Mouse (Mus musculus) stomach, postnatal 0 days (tissue): Measurements from ENCODE around the gene Socs7. TPM values are rescaled to one million over a fixed set of nuclear protein-coding genes. Genes with fewer than 3 reads are reported as not detected.
A peak's percentile ranks its signal among the peaks of the same experiment; 100 is the strongest.
"Not testable (repeated sequence)": the region's sequence is repeated elsewhere in the genome, so short reads cannot be mapped to it uniquely, and the experiment has no call there.

Source experiments
- ATAC-seq: fragments of 200-750 bp; cut with Nextera tagmentation; 2 replicates; pipeline ENCODE4 v1.8.0; 2017; ENCODE audit not compliant: low FRiP score, low TSS enrichment
- DNase-seq: peaks from one replicate; pipeline ENCODE4 v3.0.0-alpha.2; 2016; ENCODE audit warnings: low spot score
- H3K27ac ChIP-seq: fragments of 300-500 bp; sonication (generic); replicated peaks from 2 replicates; pipeline ENCODE4 v1.5.1; 2014; ENCODE audit warnings: mild to moderate bottlenecking, control low read depth
- H3K27me3 ChIP-seq: fragments of 300-500 bp; sonication (generic); 2 replicates; pipeline ENCODE4 v1.6.1; 2014; ENCODE audit warnings: low read length; ENCODE audit not compliant: control insufficient read depth, insufficient read depth
- H3K36me3 ChIP-seq: fragments of 300-500 bp; sonication (generic); 2 replicates; pipeline ENCODE4 v1.6.1; 2014; ENCODE audit warnings: low read length, mixed read lengths; ENCODE audit not compliant: control insufficient read depth, insufficient read depth
- H3K4me1 ChIP-seq: fragments of 300-500 bp; sonication (generic); replicated peaks from 2 replicates; pipeline ENCODE4 v1.6.1; 2014; ENCODE audit warnings: antibody characterized with exemption; ENCODE audit not compliant: control insufficient read depth, insufficient read depth
- H3K4me2 ChIP-seq: fragments of 300-500 bp; sonication (generic); replicated peaks from 2 replicates; pipeline ENCODE4 v1.6.1; 2014; ENCODE audit warnings: low read depth, mild to moderate bottlenecking, control low read depth, moderate library complexity
- H3K4me3 ChIP-seq: fragments of 300-500 bp; sonication (generic); 2 replicates; pipeline ENCODE4 v1.5.1; 2014; ENCODE audit warnings: low read depth, low read length, control low read depth
- H3K9ac ChIP-seq: fragments of 300-500 bp; sonication (generic); 2 replicates; pipeline ENCODE4 v1.6.1; 2014; ENCODE audit warnings: mild to moderate bottlenecking, low read length, control low read depth, mixed read lengths
- H3K9me3 ChIP-seq: fragments of 300-500 bp; sonication (generic); 2 replicates; pipeline ENCODE4 v1.6.1; 2016; ENCODE audit warnings: low read length; ENCODE audit not compliant: control insufficient read depth
- CTCF ChIP-seq: IDR thresholded peaks from 2 replicates; pipeline ENCODE4 v1.5.1; 2016; ENCODE audit warnings: antibody characterized with exemption, low read depth, mild to moderate bottlenecking, moderate library complexity
- EP300 ChIP-seq: optimal IDR thresholded peaks from 2 replicates; pipeline ENCODE3; 2016; ENCODE audit warnings: antibody characterized with exemption
- WGBS: fragments of 180-500 bp; shearing (Covaris S2); extraction: QIAGEN DNeasy Blood & Tissue Kit; methylation state at CpG from one replicate; pipeline ENCODE4 v1.1.7; 2014; 5-methylcytosine and 5-hydroxymethylcytosine counted together
- polyA plus RNA-seq: library from polyadenylated mRNA; unstranded; fragments of >200 nt; fragmentation: Nextera tagmentation; extraction: Ambion mirVana; gene quantifications from 2 replicates; pipeline ENCODE4 v1.2.1, GENCODE M21; 2015

Gene Socs7
- polyA plus RNA-seq = 1.3 and 1.7 TPM in 2 replicates

DNA sequence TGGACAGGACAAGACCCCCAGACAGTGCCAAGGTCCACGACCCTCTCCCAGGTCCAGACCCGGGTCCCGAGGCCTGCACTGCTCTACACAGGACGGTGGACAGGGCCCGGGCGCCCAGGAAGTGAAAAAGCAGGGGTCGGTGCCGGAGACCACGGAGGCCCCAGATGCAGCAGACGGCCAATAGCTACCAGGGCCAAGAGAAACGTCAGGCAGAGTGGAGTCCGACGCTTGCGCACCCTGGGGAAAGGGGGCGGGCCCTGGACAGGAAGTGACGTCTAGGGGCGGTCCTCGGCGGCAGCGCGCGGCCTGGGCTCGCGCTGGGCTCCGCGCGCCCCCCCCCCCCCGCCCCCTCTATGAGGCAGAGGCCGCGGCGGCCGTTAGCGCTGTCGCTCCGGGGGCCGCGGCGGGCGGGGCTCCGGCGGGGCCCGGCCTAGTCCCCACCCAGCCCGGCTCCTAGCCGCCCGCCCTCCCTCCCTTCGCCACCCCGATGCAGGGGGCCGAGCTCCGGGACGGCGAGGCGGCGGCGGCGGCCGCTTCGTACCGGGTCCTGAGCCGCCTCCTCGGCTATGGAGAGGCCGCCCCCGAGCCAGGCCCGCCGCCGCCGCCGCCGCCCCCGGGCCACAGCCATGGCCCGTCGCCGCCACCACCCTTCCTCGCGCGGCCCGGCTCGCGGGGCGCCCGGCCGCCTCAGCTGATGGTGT, at the start of gene Socs7:
TSS of gene Socs7 (plus strand) at position 604 of the 701 bp plus-strand sequence.
- WGBS = under 1% methylated on average over 24 of the region's 81 CpGs
- DNase-seq (peak; percentile 96), ATAC-seq (peak; percentile 96)
- no peak for TF ChIP-seq EP300
- no peaks in the 10 kb centered on the region for H3K9me3 ChIP-seq
- H3K4me3 ChIP-seq = peak within 1 kb of the TSS; percentile 93
- H3K27ac ChIP-seq = peak within 1 kb of the TSS; percentile 86
- H3K9ac ChIP-seq = peak within 1 kb of the TSS; percentile 96
- no peaks in the 10 kb centered on the region for H3K36me3 ChIP-seq
- H3K27me3 ChIP-seq = no peaks in the 10 kb centered on the region
- H3K4me1 ChIP-seq = no peaks in the 10 kb centered on the region
- peak within 1 kb of the TSS; percentile 89 for H3K4me2 ChIP-seq

DNA sequence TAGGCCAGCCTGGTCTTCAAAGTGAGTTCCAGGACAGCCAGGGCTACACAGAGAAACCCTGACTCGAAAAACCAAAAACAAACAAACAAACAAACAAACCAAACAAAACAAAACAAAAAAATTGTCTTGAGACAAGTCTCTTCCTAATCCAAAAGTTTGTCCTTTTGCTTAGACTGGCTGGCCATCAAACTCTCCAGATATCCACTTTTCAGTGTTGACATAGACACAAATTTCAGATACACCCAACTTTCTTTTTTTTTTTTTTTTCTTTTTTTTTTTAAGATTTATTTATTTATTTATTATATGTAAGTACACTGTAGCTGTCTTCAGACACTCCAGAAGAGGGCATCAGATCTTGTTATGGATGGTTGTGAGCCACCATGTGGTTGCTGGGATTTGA, 49.5 kb upstream of the Socs7 start:
- not testable (repeated sequence) for H3K9ac ChIP-seq, H3K9me3 ChIP-seq, H3K27me3 ChIP-seq, H3K4me2 ChIP-seq, H3K4me3 ChIP-seq, DNase-seq, H3K27ac ChIP-seq, ATAC-seq, H3K36me3 ChIP-seq, H3K4me1 ChIP-seq
- 73% methylated on average over 1 of the region's 1 CpGs for WGBS

DNA sequence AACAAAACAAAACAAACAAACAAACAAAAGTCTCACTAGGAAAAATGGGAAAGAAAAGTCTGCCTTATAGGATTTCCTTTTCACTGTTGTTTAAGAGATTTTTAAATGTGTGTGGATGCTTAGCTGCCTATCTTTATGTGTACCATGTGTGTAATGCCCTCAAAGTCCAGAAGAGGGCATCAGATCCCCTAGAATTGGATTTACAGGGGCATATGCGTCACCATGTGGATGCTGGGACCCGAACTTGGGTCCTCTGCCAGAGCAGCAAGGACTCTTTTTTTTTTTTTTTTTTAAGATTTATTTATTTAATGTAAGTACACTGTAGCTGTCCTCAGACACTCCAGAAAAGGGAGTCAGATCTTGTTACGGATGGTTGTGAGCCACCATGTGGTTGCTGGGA, 48.2 kb upstream of the Socs7 start:
- Histone ChIP-seq H3K27ac (no peak overlapping the region), H3K27me3 (no peaks in the 10 kb centered on the region), H3K4me2 (no peak overlapping the region), H3K9me3 (no peaks in the 10 kb centered on the region), H3K36me3 (no peaks in the 10 kb centered on the region), H3K9ac (no peak overlapping the region), H3K4me1 (no peaks in the 10 kb centered on the region), H3K4me3 (no peak overlapping the region)
- TF ChIP-seq EP300 (no peak), CTCF (peak; percentile 57)
- DNase-seq (no peak), ATAC-seq (no peak)
- WGBS = 91% methylated on average over 3 of the region's 3 CpGs

DNA sequence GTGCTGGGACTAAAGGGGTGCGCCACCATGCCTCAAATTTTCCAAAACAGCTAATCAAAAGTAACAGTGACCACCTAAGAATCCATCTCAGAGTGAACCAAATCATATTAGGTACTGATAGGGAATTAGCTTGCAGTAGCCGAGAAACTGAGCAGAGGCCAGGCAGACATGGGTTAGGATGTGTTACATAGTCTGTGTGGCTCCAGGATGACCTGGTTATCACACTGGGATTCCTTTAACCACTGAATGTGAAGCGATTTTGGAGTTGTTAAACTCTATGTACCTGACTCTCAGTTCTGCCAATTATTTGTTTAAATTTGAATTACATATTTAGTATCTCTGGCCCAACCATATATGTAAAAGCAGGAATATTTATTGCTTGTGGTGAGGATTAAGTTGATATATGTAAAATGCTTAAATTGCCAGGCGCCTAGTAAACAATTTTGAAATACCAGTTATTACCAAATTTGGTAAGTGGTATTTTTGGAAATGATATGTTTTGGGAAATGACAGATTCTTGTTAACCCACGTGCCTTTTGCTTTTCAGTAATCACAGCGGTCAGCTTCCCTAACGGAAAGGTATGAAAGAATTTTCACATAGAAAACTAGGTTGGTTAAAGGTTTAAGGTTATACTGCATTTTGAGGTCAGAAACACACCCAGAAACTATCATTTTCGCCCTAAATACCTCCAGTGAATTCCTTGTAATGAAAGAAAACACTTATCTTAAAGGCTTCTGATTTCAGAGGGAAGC, 47.4 kb upstream of the Socs7 start:
- ATAC-seq = no peak
- peak overlapping the region; percentile 53 for H3K4me3 ChIP-seq
- no peak overlapping the region for H3K9ac ChIP-seq
- TF ChIP-seq CTCF (no peak), EP300 (no peak)
- no peaks in the 10 kb centered on the region for H3K27me3 ChIP-seq
- 36% methylated on average over 8 of the region's 8 CpGs for WGBS
- DNase-seq = no peak
- H3K4me1 ChIP-seq = no peaks in the 10 kb centered on the region
- no peaks in the 10 kb centered on the region for H3K9me3 ChIP-seq
- H3K4me2 ChIP-seq = peak overlapping the region; percentile 60
- peak overlapping the region; percentile 70 for H3K27ac ChIP-seq
- no peaks in the 10 kb centered on the region for H3K36me3 ChIP-seq

DNA sequence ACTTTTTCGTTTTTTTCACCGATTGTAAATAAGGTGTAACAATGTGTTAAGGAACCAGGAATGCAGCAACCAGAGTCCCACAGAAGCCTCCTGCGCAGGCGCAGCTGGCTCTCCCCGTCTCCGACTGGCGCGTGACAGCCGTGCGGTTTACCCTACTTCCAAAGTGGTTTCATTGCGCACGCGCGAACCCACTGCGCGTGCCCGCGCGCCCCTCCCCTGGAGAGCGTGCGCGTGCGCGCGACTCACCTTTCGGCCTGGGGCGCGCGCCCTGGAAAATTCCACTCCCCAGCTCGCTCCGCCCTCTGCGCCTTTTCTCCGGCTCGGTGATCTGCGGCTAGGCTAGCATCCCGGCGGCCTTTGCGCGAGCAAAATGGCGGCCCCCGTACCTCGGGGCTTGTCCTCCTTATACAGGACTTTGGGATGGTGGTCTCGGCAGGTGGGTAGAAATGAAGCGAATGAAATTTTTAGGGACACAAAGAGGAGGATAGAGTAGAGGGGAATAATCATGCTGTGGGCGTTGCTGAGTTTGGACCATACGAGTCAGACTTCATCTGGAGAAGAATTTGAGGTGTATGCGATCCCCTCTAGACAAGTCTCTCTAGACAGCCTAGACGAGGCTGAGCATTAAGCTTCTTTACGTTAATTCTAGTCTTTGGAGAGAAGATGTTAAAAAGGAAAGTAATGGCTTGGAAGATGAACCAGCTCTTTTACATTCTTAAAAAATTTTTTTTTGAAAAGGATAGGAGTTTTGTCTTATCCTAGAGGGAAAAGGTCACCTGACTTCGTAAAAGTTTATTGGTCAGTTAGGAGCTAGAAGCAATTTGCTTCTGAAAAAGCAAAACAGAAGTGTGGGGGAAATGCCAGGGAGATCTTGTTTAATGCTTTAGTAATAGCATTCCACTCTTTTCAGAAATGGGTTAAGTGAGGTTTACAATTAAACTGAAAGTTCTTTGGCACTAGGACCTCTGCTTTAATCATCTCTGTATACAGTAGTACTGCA, 46.5 kb upstream of the Socs7 start, which contains the start of gene Mrpl45:
TSS of gene Mrpl45 (plus strand) at position 213 of the 1,000 bp plus-strand sequence.
- Histone ChIP-seq H3K4me3 (peak within 1 kb of the TSS; percentile 53), H3K27ac (peak within 1 kb of the TSS; percentile 73), H3K9ac (peak within 1 kb of the TSS; percentile 64), H3K4me1 (no peaks in the 10 kb centered on the region), H3K9me3 (no peaks in the 10 kb centered on the region), H3K36me3 (no peaks in the 10 kb centered on the region), H3K4me2 (peak within 1 kb of the TSS; percentile 60), H3K27me3 (no peaks in the 10 kb centered on the region)
- under 1% methylated on average over 50 of the region's 50 CpGs for WGBS
- peak; percentile 17; the same call in 1 of the 2 replicates for TF ChIP-seq CTCF
- no peak for TF ChIP-seq EP300
- ATAC-seq (peak; percentile 92), DNase-seq (peak; percentile 99)
